19 mouse cellular contexts compared by ENCODE assay signal in genomic region chr3:129880925-129881593, GRCm38 (mm10). TPM values are rescaled to one million over a fixed set of nuclear protein-coding genes. Genes with fewer than 3 reads are reported as not detected.
DNase-seq lines count a peak whose midpoint lies in the region; ATAC-seq and TF ChIP-seq lines count a peak whose summit lies in the region.
"Had no signal": no experiment of that assay in that cellular context is flagged by ENCODE, and none has a peak within 500 bp of the region (broad histone marks: within the 10 kb centered on the region; RNA-seq: fewer than 3 reads in every experiment).

No protein-coding gene starts in this region.

- H3K4me1 ChIP-seq in heart, embryonic 13.5 days = peaks cover 34% of the 10 kb centered on the region
- peaks cover 11 to 38% of the 10 kb centered on the region in 2 experiments for H3K4me1 ChIP-seq in MEL (ENCODE audit: control insufficient read depth in 1 of 2, insufficient read depth in 2 of 2, low read length in 2 of 2)
- peaks cover 40% of the 10 kb centered on the region for H3K4me1 ChIP-seq in liver, embryonic 11.5 days (replicated peaks; ENCODE audit: control insufficient read depth, insufficient read depth, low read length)
- H3K4me1 ChIP-seq in intestine, embryonic 15.5 days (replicated peaks) = peaks cover 7% of the 10 kb centered on the region; the same call in 1 of the 2 replicates

- H3K4me3 ChIP-seq in heart, embryonic 13.5 days = no peak overlapping the region
- H3K4me3 ChIP-seq in MEL (ENCODE audit: control insufficient read depth in 1 of 2, insufficient read depth in 1 of 2, low read depth in 2 of 2, low read length in 2 of 2) = peak overlapping the region in 1 of 2 experiments; percentile 34; a peak in 1 of 4 replicates
- H3K4me3 ChIP-seq in liver, embryonic 11.5 days (ENCODE audit: low read depth, low read length) = peak overlapping the region; percentile 25
- no peak overlapping the region for H3K4me3 ChIP-seq in intestine, embryonic 15.5 days (replicated peaks)
- H3K4me3 ChIP-seq: forebrain, embryonic 12.5 days; neural tube, embryonic 15.5 days had no signal

- TF ChIP-seq POLR2A in MEL (IDR thresholded peaks at IDR 0.05; ENCODE audit: control insufficient read depth in 1 of 2, insufficient read depth in 1 of 2, low read depth in 1 of 2, low read length in 2 of 2, poor library complexity in 1 of 2) = no peak

- no peak for DNase-seq in heart, postnatal 36 days
- peak; percentile 71 for DNase-seq in MEL (ENCODE audit: low read depth, low spot score)
- DNase-seq in liver, embryonic 11.5 days (ENCODE audit: low spot score) = no peak
- peak; percentile 30 to 40 for DNase-seq in thymus, adult 18-20 months
- no peak for DNase-seq in cerebellum, adult 11 months
- DNase-seq in left cerebral cortex, postnatal 14 days (ENCODE audit: low spot score in 2 of 2) = no peak
- DNase-seq: cerebellum, adult 11-12 months; gastrocnemius, postnatal 36 days; heart, postnatal 4 days; right cerebral cortex, postnatal 25 days had no signal

- H3K36me3 ChIP-seq in heart, embryonic 13.5 days = no peaks in the 10 kb centered on the region
- peaks cover 7 to 23% of the 10 kb centered on the region in 2 experiments for H3K36me3 ChIP-seq in MEL (ENCODE audit: control insufficient read depth in 1 of 2, insufficient read depth in 2 of 2, low read length in 2 of 2)
- no peaks in the 10 kb centered on the region for H3K36me3 ChIP-seq in liver, embryonic 11.5 days (ENCODE audit: control insufficient read depth, insufficient read depth, low read length)
- H3K36me3 ChIP-seq in intestine, embryonic 15.5 days = no peaks in the 10 kb centered on the region
- H3K36me3 ChIP-seq: forebrain, embryonic 12.5 days; neural tube, embryonic 15.5 days had no signal

- 0 out of 2 replicates have a peak, but pooled peaks cover 10% of the 10 kb centered on the region for H3K27me3 ChIP-seq in heart, embryonic 13.5 days (replicated peaks)
- H3K27me3 ChIP-seq in MEL (ENCODE audit: control insufficient read depth in 1 of 2, insufficient read depth in 2 of 2, low read length in 2 of 2) = no peaks in the 10 kb centered on the region
- H3K27me3 ChIP-seq in liver, embryonic 11.5 days (replicated peaks; ENCODE audit: control insufficient read depth, insufficient read depth, low read length) = no peaks in the 10 kb centered on the region
- no peaks in the 10 kb centered on the region for H3K27me3 ChIP-seq in intestine, embryonic 15.5 days (replicated peaks)
- H3K27me3 ChIP-seq: neural tube, embryonic 15.5 days; Patski had no signal

- intact Hi-C loops in heart, postnatal 36 days (cut with DNase I) = no loop called here
- intact Hi-C loops in left cerebral cortex, postnatal 14 days (cut with DNase I) = no loop called here

- H3K9ac ChIP-seq in heart, embryonic 13.5 days = peak overlapping the region; percentile 37; the same call in 1 of the 2 replicates
- 0 out of 2 replicates have a peak overlapping the region, but pooled peaks have one; percentile 1 for H3K9ac ChIP-seq in MEL (ENCODE audit: control insufficient read depth, low read depth, low read length, poor library complexity, severe bottlenecking)
- peak overlapping the region; percentile 56 for H3K9ac ChIP-seq in liver, embryonic 11.5 days (ENCODE audit: low read depth, low read length)
- H3K9ac ChIP-seq in intestine, embryonic 15.5 days = no peak overlapping the region
- H3K9ac ChIP-seq: forebrain, embryonic 12.5 days; neural tube, embryonic 15.5 days had no signal

- WGBS in heart, embryonic 13.5 days = 49% methylated on average over 8 of the region's 8 CpGs
- WGBS in liver, embryonic 11.5 days = 39% methylated on average over 8 of the region's 8 CpGs
- WGBS in intestine, embryonic 15.5 days = 71% methylated on average over 8 of the region's 8 CpGs

- ATAC-seq in heart, embryonic 13.5 days (ENCODE audit: extremely low read depth, insufficient number of reproducible peaks, low FRiP score, low TSS enrichment) = no peak
- peak; percentile 71 for ATAC-seq in liver, embryonic 11.5 days (replicated peaks; ENCODE audit: low FRiP score)
- no peak for ATAC-seq in intestine, embryonic 15.5 days
- ATAC-seq: intestine, postnatal 0 days; Patski had no signal

- H3K9me3 ChIP-seq in heart, embryonic 13.5 days = no peaks in the 10 kb centered on the region
- H3K9me3 ChIP-seq in MEL (replicated peaks; ENCODE audit: insufficient read depth, low read length) = no peaks in the 10 kb centered on the region
- H3K9me3 ChIP-seq in liver, embryonic 11.5 days (ENCODE audit: control insufficient read depth, low read length) = no peaks in the 10 kb centered on the region
- H3K9me3 ChIP-seq in intestine, embryonic 15.5 days = no peaks in the 10 kb centered on the region
- H3K9me3 ChIP-seq: forebrain, embryonic 12.5 days; neural tube, embryonic 15.5 days had no signal

- peak; percentile 68 to 86; a peak in 3 of 4 replicates for TF ChIP-seq EP300 in MEL (IDR thresholded peaks at IDR 0.05; ENCODE audit: low read depth in 1 of 2, low read length in 2 of 2)

- no peak overlapping the region for H3K4me2 ChIP-seq in heart, embryonic 13.5 days
- peak overlapping the region; percentile 82 for H3K4me2 ChIP-seq in liver, embryonic 11.5 days
- H3K4me2 ChIP-seq in intestine, embryonic 15.5 days (replicated peaks) = no peak overlapping the region
- H3K4me2 ChIP-seq: forebrain, embryonic 12.5 days; neural tube, embryonic 15.5 days had no signal

- peaks cover 38% of the 10 kb centered on the region for H3K79me2 ChIP-seq in MEL (ENCODE audit: control insufficient read depth, insufficient read depth, low read length, poor library complexity)

- no peak for TF ChIP-seq RAD21 in MEL (IDR thresholded peaks at IDR 0.05; ENCODE audit: low read depth, low read length)

- H3K27ac ChIP-seq in heart, embryonic 13.5 days (replicated peaks) = 0 out of 2 replicates have a peak overlapping the region, but pooled peaks have one; percentile 6
- peak overlapping the region; percentile 35 for H3K27ac ChIP-seq in MEL (ENCODE audit: control insufficient read depth, low read depth, low read length)
- peak overlapping the region; percentile 38 for H3K27ac ChIP-seq in liver, embryonic 11.5 days (ENCODE audit: low read depth, low read length)
- H3K27ac ChIP-seq in intestine, embryonic 15.5 days = no peak overlapping the region
- H3K27ac ChIP-seq: forebrain, embryonic 12.5 days; neural tube, embryonic 15.5 days had no signal

- TF ChIP-seq CTCF in MEL (IDR thresholded peaks at IDR 0.05 in 2 of 3, conservative IDR thresholded peaks at IDR 0.05 in 1 of 3; ENCODE audit: control insufficient read depth in 1 of 3, insufficient read depth in 1 of 3, low read depth in 2 of 3, low read length in 3 of 3, poor library complexity in 1 of 3, severe bottlenecking in 1 of 3) = no peak

RNA-seq across cellular contexts. Expression of gene Pla2g12a, which starts 2.7 kb away (rescaled TPM):
- polyA plus RNA-seq in heart, embryonic 13.5 days (2015; fragmentation: Nextera tagmentation; extraction: Ambion mirVana) = 54.6 and 61.4 TPM in 2 replicates
- total RNA-seq in heart, postnatal 36 days (2021) = 10 to 100 TPM; 41.2 to 53.0 TPM
- 93.5 and 101 TPM in 2 replicates for total RNA-seq in MEL (2012; rRNA removed)
- polyA plus RNA-seq in MEL (2012; ENCODE audit: insufficient read depth in 1 of 2, insufficient read length in 2 of 2, low read depth in 1 of 2, low replicate concordance in 2 of 2, missing spikeins in 1 of 2) = 100 to 1,000 TPM in 1 of 2 experiments, 10 to 100 TPM in 1; 89.8 to 251 TPM
- polyA plus RNA-seq in liver, embryonic 11.5 days (2014; fragmentation: Nextera tagmentation; extraction: Ambion mirVana) = 164 and 179 TPM in 2 replicates
- total RNA-seq in left cerebral cortex, postnatal 14 days (2021) = 10 to 100 TPM; 16.8 to 18.2 TPM
- polyA plus RNA-seq in intestine, embryonic 15.5 days (2015; fragmentation: Nextera tagmentation; extraction: Ambion mirVana) = 68.9 and 69.1 TPM in 2 replicates

RNA-seq across cellular contexts. Expression of gene Casp6, which starts 20.2 kb away (rescaled TPM):
- 67.6 and 71.5 TPM in 2 replicates for polyA plus RNA-seq in heart, embryonic 13.5 days (2015; fragmentation: Nextera tagmentation; extraction: Ambion mirVana)
- 10 to 100 TPM; 12.5 to 13.6 TPM for total RNA-seq in heart, postnatal 36 days (2021)
- total RNA-seq in MEL (2012; rRNA removed) = 8.7 and 9.3 TPM in 2 replicates
- 10 to 100 TPM in 1 of 2 experiments, not detected in 1; 34.2 TPM for polyA plus RNA-seq in MEL (2012; ENCODE audit: insufficient read depth in 1 of 2, insufficient read length in 2 of 2, low read depth in 1 of 2, low replicate concordance in 2 of 2, missing spikeins in 1 of 2)
- 80.7 and 82.4 TPM in 2 replicates for polyA plus RNA-seq in liver, embryonic 11.5 days (2014; fragmentation: Nextera tagmentation; extraction: Ambion mirVana)
- 1 to 10 TPM; 5.9 to 8.9 TPM for total RNA-seq in left cerebral cortex, postnatal 14 days (2021)
- 142 and 147 TPM in 2 replicates for polyA plus RNA-seq in intestine, embryonic 15.5 days (2015; fragmentation: Nextera tagmentation; extraction: Ambion mirVana)

RNA-seq across cellular contexts. Expression of gene Cfi, which starts 45.4 kb away (rescaled TPM):
- 3.0 and 7.4 TPM in 2 replicates for polyA plus RNA-seq in heart, embryonic 13.5 days (2015; fragmentation: Nextera tagmentation; extraction: Ambion mirVana)
- total RNA-seq in heart, postnatal 36 days (2021) = 1 to 10 TPM in 1 of 2 experiments, under 1 TPM in 1; 0.92 to 1.1 TPM
- total RNA-seq in MEL (2012; rRNA removed) = not detected in 2 replicates
- polyA plus RNA-seq in MEL (2012; ENCODE audit: insufficient read depth in 1 of 2, insufficient read length in 2 of 2, low read depth in 1 of 2, low replicate concordance in 2 of 2, missing spikeins in 1 of 2) = under 1 TPM in 1 of 2 experiments, not detected in 1; 0.06 TPM
- 72.0 and 79.6 TPM in 2 replicates for polyA plus RNA-seq in liver, embryonic 11.5 days (2014; fragmentation: Nextera tagmentation; extraction: Ambion mirVana)
- not detected for total RNA-seq in left cerebral cortex, postnatal 14 days (2021)
- 57.2 and 57.9 TPM in 2 replicates for polyA plus RNA-seq in intestine, embryonic 15.5 days (2015; fragmentation: Nextera tagmentation; extraction: Ambion mirVana)

RNA-seq across cellular contexts. Expression of gene Gar1, which starts 49.9 kb away (rescaled TPM):
- 40.7 and 41.5 TPM in 2 replicates for polyA plus RNA-seq in heart, embryonic 13.5 days (2015; fragmentation: Nextera tagmentation; extraction: Ambion mirVana)
- total RNA-seq in heart, postnatal 36 days (2021) = 10 to 100 TPM; 13.8 to 21.3 TPM
- total RNA-seq in MEL (2012; rRNA removed) = 87.1 and 97.3 TPM in 2 replicates
- polyA plus RNA-seq in MEL (2012; ENCODE audit: insufficient read depth in 1 of 2, insufficient read length in 2 of 2, low read depth in 1 of 2, low replicate concordance in 2 of 2, missing spikeins in 1 of 2) = 100 to 1,000 TPM; 461 to 473 TPM
- polyA plus RNA-seq in liver, embryonic 11.5 days (2014; fragmentation: Nextera tagmentation; extraction: Ambion mirVana) = 56.9 and 67.7 TPM in 2 replicates
- total RNA-seq in left cerebral cortex, postnatal 14 days (2021) = 10 to 100 TPM; 41.1 to 48.8 TPM
- 87.7 and 93.2 TPM in 2 replicates for polyA plus RNA-seq in intestine, embryonic 15.5 days (2015; fragmentation: Nextera tagmentation; extraction: Ambion mirVana)

RNA-seq across cellular contexts. Expression of gene Rrh, which starts 58.7 kb away (rescaled TPM):
- not detected in 2 replicates for polyA plus RNA-seq in heart, embryonic 13.5 days (2015; fragmentation: Nextera tagmentation; extraction: Ambion mirVana)
- not detected for total RNA-seq in heart, postnatal 36 days (2021)
- total RNA-seq in MEL (2012; rRNA removed) = 0.19 TPM in 1 of 2 replicates, not detected in the other
- under 1 TPM in 1 of 2 experiments, not detected in 1; 0.11 TPM for polyA plus RNA-seq in MEL (2012; ENCODE audit: insufficient read depth in 1 of 2, insufficient read length in 2 of 2, low read depth in 1 of 2, low replicate concordance in 2 of 2, missing spikeins in 1 of 2)
- 0.25 TPM in 1 of 2 replicates, not detected in the other for polyA plus RNA-seq in liver, embryonic 11.5 days (2014; fragmentation: Nextera tagmentation; extraction: Ambion mirVana)
- total RNA-seq in left cerebral cortex, postnatal 14 days (2021) = under 1 TPM; 0.30 to 0.64 TPM
- not detected in 2 replicates for polyA plus RNA-seq in intestine, embryonic 15.5 days (2015; fragmentation: Nextera tagmentation; extraction: Ambion mirVana)
- total RNA-seq: adrenal gland, adult 18-20 months; gastrocnemius, postnatal 36 days had no signal
- polyA plus RNA-seq: large intestine, adult 2 months; lung, embryonic 16.5 days; neural tube, embryonic 15.5 days had no signal

Comparison
In these comparisons a context has a peak if more than half of its experiments do, and no peak if none do; other contexts are left out.
1. DNase-seq: peak in MEL (single experiment) and thymus, adult 18-20 months (2 of 2); none in heart, postnatal 36 days (0 of 2), liver, embryonic 11.5 days (single experiment), cerebellum, adult 11 months (single experiment) and left cerebral cortex, postnatal 14 days (0 of 2).